Mouse (Mus musculus): Measurements from ENCODE around the gene Olfr922.

Olfr922 gene

GRCm38 (mm10) chr9:38814314-38814713, at the start of gene Olfr922:
Gene Olfr922, plus strand, starts transcription at chr9:38814614.
- no peak for DNase-seq (ENCODE audit: low read depth, low spot score)

- DNase-seq (ENCODE audit: low read depth, low spot score): no peak
Measured at GRCm38 (mm10) chr9:38772768-38773167, 41.6 kb upstream of the Olfr922 start, which contains the start of gene Olfr921. Gene Olfr921, plus strand, starts transcription at chr9:38773068.

- no peak for DNase-seq (ENCODE audit: low read depth, low spot score)
Measured at GRCm38 (mm10) chr9:38792689-38793088, 21.7 kb upstream of the Olfr922 start.

GRCm38 (mm10) chr9:38805696-38806095, 8.7 kb upstream of the Olfr922 start:
- DNase-seq (ENCODE audit: low read depth, low spot score): no peak

GRCm38 (mm10) chr9:38815458-38815986, 1.1 kb downstream of the Olfr922 start:
- no peak for DNase-seq (ENCODE audit: low read depth, low spot score)

GRCm38 (mm10) chr9:38826245-38826644, 11.8 kb downstream of the Olfr922 start, which contains the start of gene Olfr923:
Gene Olfr923, plus strand, starts transcription at chr9:38826545.
- no peak for DNase-seq (ENCODE audit: low read depth, low spot score)

GRCm38 (mm10) chr9:38833027-38833426, 18.6 kb downstream of the Olfr922 start:
- DNase-seq (ENCODE audit: low read depth, low spot score): no peak

- no peak for DNase-seq (ENCODE audit: low read depth, low spot score)
Measured at GRCm38 (mm10) chr9:38844149-38844548, 29.7 kb downstream of the Olfr922 start, which contains the start of gene Olfr924. Gene Olfr924, plus strand, starts transcription at chr9:38844449.

GRCm38 (mm10) chr9:38854760-38855159, 40.3 kb downstream of the Olfr922 start, which contains the start of gene Olfr26:
Gene Olfr26, plus strand, starts transcription at chr9:38855060.
- no peak for DNase-seq (ENCODE audit: low read depth, low spot score)
